Mouse (Mus musculus) heart, embryonic 14.5 days (tissue): Measurements from ENCODE around the gene Gps2. TPM values are rescaled to one million over a fixed set of nuclear protein-coding genes. Genes with fewer than 3 reads are reported as not detected.

Source experiments
- ATAC-seq: fragments of 200-750 bp; cut with Nextera tagmentation; 2 replicates; pipeline ENCODE4 v1.8.0; 2017; ENCODE audit warnings: low read depth, moderate TSS enrichment; ENCODE audit not compliant: insufficient number of reproducible peaks, insufficient read depth, low FRiP score
- H3K27ac ChIP-seq, 2 experiments: fragments of 200-500 bp in 1 of 2; fragments of 300-500 bp in 1 of 2; sonication (generic) in 1 of 2; replicated peaks in 1 of 2; 2 replicates each; pipeline ENCODE4 v1.5.1; 2012 to 2014; ENCODE audit warnings: low read depth in 2 of 2, low read length in 2 of 2, control low read depth in 1 of 2, mild to moderate bottlenecking in 1 of 2, mixed read lengths in 1 of 2; ENCODE audit not compliant: control insufficient read depth in 1 of 2, insufficient read depth in 1 of 2
- H3K27me3 ChIP-seq: fragments of 300-500 bp; sonication (generic); 2 replicates; pipeline ENCODE4 v1.6.1; 2014; ENCODE audit warnings: mild to moderate bottlenecking, low read length, control low read depth; ENCODE audit not compliant: control insufficient read depth, insufficient read depth
- H3K36me3 ChIP-seq: fragments of 300-500 bp; sonication (generic); 2 replicates; pipeline ENCODE4 v1.6.1; 2014; ENCODE audit warnings: mild to moderate bottlenecking, control low read depth, low read length, mixed read lengths; ENCODE audit not compliant: control insufficient read depth, insufficient read depth
- H3K4me1 ChIP-seq, 2 experiments: fragments of 200-500 bp in 1 of 2; fragments of 300-500 bp in 1 of 2; sonication (generic) in 1 of 2; 2 replicates each; pipeline ENCODE4 v1.6.1; 2012 to 2014; ENCODE audit warnings: low read length in 2 of 2, control low read depth in 1 of 2, mixed read lengths in 1 of 2; ENCODE audit not compliant: control insufficient read depth in 2 of 2, insufficient read depth in 2 of 2
- H3K4me2 ChIP-seq: fragments of 300-500 bp; sonication (generic); 2 replicates; pipeline ENCODE4 v1.6.1; 2014; ENCODE audit warnings: mild to moderate bottlenecking, low read length
- H3K4me3 ChIP-seq, 2 experiments: fragments of 200-500 bp in 1 of 2; fragments of 300-500 bp in 1 of 2; sonication (generic) in 1 of 2; 2 replicates each; pipeline ENCODE4 v1.5.1; 2012 to 2014; ENCODE audit warnings: low read length in 2 of 2, mild to moderate bottlenecking in 2 of 2, control low read depth in 1 of 2, low read depth in 1 of 2, moderate library complexity in 1 of 2; ENCODE audit not compliant: control insufficient read depth in 1 of 2, insufficient read depth in 1 of 2
- H3K9ac ChIP-seq: fragments of 300-500 bp; sonication (generic); 2 replicates; pipeline ENCODE4 v1.6.1; 2014; ENCODE audit warnings: mild to moderate bottlenecking, low read length
- H3K9me3 ChIP-seq: fragments of 300-500 bp; sonication (generic); 2 replicates; pipeline ENCODE4 v1.6.1; 2016; ENCODE audit warnings: low read length, control low read depth; ENCODE audit not compliant: control insufficient read depth
- WGBS: fragments of 180-500 bp; shearing (Covaris S2); extraction: QIAGEN DNeasy Blood & Tissue Kit; methylation state at CpG from one replicate; pipeline ENCODE4 v1.1.7; 2014; 5-methylcytosine and 5-hydroxymethylcytosine counted together
- microRNA-seq: library from miRNA; unstranded; fragments of <30 nt; microRNA quantifications from one replicate; pipeline ENCODE4, GENCODE M21; 2016
- polyA plus RNA-seq: library from polyadenylated mRNA; unstranded; fragments of >200 nt; fragmentation: Nextera tagmentation; extraction: Ambion mirVana; gene quantifications from 2 replicates; pipeline ENCODE4 v1.2.1, GENCODE M21; 2014

The Gps2 gene
- polyA plus RNA-seq, 1 experiment from 2014 or later = 45.2 TPM

DNA sequence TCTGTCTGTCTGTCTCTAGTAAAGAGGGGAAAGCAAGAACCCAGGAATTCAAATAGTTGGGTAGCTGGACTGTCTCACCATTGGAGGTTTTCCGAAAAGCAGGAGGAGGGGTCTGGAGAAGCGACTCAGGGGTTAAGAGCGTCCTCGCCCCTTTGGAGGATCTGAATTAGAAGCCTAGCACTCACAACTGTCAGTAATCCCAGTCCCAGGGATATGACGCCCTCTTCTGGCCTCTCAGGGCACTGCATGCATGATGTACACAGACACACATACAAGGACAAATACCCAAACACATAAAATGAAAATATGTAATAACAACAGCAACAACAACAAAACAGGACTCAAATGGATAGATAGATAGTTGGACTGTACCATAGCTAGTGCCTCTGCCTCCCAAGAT, 46.9 kb downstream of the Gps2 start:
- no peaks in the 10 kb centered on the region for H3K36me3 ChIP-seq
- no peak for ATAC-seq
- no peaks in the 10 kb centered on the region for H3K9me3 ChIP-seq
- H3K27ac ChIP-seq = no peak overlapping the region
- H3K27me3 ChIP-seq = peaks cover 49% of the 10 kb centered on the region
- peaks cover 0 to 4% of the 10 kb centered on the region in 2 experiments; a peak in 2 of 4 replicates for H3K4me1 ChIP-seq
- 21% methylated on average over 5 of the region's 5 CpGs for WGBS
- no peak overlapping the region for H3K4me3 ChIP-seq
- H3K4me2 ChIP-seq = no peak overlapping the region
- H3K9ac ChIP-seq = no peak overlapping the region

DNA sequence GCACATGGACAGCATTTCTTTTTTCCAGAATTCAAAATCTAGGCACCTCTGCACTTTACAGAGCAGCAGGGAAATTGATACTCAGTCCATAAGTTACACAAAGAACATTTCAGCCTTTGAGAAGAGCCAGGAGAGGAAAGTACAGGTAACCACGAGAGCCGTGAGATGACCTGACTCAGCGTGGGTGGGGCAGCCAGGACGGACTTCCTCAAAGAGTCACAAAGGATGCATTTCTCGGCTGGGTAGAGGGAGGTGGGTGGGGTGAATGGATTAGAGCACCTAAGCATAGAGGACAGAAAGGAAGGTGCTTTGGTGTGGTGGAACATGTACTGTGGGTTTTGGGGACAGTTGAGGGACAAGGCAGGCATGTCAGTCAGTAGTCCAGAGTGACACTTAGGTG, 48.2 kb downstream of the Gps2 start:
- Histone ChIP-seq H3K27me3 (peaks cover 61% of the 10 kb centered on the region), H3K4me1 (peaks cover 2 to 12% of the 10 kb centered on the region in 2 experiments; a peak in 3 of 4 replicates), H3K4me3 (no peak overlapping the region), H3K27ac (no peak overlapping the region), H3K9me3 (no peaks in the 10 kb centered on the region), H3K9ac (no peak overlapping the region), H3K36me3 (no peaks in the 10 kb centered on the region), H3K4me2 (no peak overlapping the region)
- no peak for ATAC-seq
- 38% methylated on average over 5 of the region's 5 CpGs for WGBS

DNA sequence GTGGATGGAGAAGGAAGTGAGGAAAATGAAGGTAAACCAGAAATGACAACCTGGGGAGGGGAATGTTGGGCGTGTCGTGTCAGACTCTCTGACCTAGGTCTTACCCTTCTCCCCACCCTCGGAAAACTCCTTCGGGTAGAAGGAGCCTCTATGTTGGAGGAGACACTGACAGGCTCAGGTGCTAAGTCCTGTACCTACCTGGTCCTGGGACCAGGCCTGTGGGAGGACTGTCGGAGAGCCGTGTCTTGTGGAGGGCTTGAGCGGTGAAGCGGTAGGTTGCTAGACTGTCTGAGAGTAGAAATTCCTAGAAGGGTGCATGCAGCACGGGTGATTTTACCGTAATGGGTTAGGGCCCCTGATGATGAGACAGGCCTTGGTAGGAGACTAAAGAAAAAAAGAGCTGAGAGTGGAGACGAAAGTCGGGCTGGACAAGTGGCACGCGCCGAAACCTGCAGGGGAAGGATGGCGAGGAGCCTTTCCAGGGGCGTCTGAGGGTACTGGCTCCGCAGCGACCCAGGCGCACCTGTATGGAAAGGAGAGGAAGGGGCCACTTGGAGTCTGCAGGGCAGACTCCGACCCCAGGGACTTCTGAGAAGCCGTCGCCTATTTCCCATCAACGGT, 51.1 kb downstream of the Gps2 start, which contains the start of gene Cldn7:
Gene Cldn7, plus strand, starts transcription at position 130 of the 621 bp plus-strand sequence.
- Histone ChIP-seq H3K27me3 (peaks cover 63% of the 10 kb centered on the region), H3K36me3 (peaks cover 18% of the 10 kb centered on the region), H3K9me3 (no peaks in the 10 kb centered on the region), H3K9ac (0 out of 2 replicates have a peak within 1 kb of the TSS, but pooled peaks have one; percentile 1), H3K4me1 (peaks cover 4 to 14% of the 10 kb centered on the region in 2 experiments; a peak in 3 of 4 replicates), H3K4me3 (peak within 1 kb of the TSS in 1 of 2 experiments; percentile 44; a peak in 2 of 4 replicates), H3K4me2 (peak within 1 kb of the TSS; percentile 84), H3K27ac (no peak within 1 kb of the TSS)
- no peak for ATAC-seq
- WGBS = 9% methylated on average over 24 of the region's 24 CpGs

DNA sequence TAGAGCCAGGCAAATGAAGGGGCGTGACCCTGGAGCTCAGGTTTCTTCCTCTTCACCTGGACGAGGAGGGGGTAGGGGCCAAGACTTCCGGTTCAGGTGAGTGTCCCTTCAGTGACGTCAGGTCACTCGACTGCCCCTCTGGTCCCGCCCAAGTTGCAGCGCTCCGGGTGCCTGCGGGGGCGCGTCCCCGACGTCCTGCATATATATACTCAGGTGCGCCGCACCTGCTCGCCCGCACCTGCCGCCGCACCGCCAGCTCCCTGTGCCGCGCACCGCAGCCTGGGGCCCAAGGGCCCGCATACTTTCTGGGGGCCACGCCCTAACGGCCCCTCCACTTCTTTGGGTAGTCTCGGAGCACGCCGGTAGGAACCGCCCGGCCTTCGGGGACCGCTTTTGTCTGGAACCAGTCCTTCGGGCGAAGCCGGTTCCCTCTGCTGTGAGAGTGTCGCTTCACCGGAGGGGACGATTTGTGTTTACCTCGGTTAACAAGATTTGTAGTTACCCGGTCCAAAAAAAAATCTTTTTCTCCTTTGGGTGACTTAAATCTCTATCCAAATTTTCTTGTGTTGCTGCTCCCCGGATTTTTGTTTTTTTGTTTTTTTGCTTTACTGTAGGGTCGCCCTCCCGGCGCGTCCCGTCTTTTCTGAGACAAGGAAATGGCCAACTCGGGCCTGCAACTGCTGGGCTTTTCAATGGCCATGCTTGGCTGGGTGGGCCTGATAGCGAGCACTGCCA, 51.8 kb downstream of the Gps2 start:
- peaks cover 25% of the 10 kb centered on the region for H3K36me3 ChIP-seq
- H3K9me3 ChIP-seq = no peaks in the 10 kb centered on the region
- H3K27ac ChIP-seq = no peak overlapping the region
- no peak for ATAC-seq
- H3K4me1 ChIP-seq = peaks cover 4 to 14% of the 10 kb centered on the region in 2 experiments; a peak in 3 of 4 replicates
- peaks cover 63% of the 10 kb centered on the region for H3K27me3 ChIP-seq
- peak overlapping the region in 1 of 2 experiments; percentile 44; a peak in 2 of 4 replicates for H3K4me3 ChIP-seq
- H3K9ac ChIP-seq = 0 out of 2 replicates have a peak overlapping the region, but pooled peaks have one; percentile 1
- peak overlapping the region; percentile 84 for H3K4me2 ChIP-seq
- 4% methylated on average over 46 of the region's 49 CpGs for WGBS

Small RNAs within 50 kb of the gene (microRNA-seq; reads per million reads assigned to microRNA genes)
- gene Mir6924 = not detected

Other genes with a start within 250 kb of the Gps2 start
- 12.1 and 14.4 TPM in 2 replicates for gene Cd68, start 247.7 kb upstream of the Gps2 start, polyA plus RNA-seq
- gene Eif4a1, start 241.5 kb upstream of the Gps2 start, polyA plus RNA-seq = 313 and 403 TPM in 2 replicates
- 43.2 and 59.4 TPM in 2 replicates for gene Senp3, start 231.8 kb upstream of the Gps2 start, polyA plus RNA-seq
- gene Tnfsf13, start 228.1 kb upstream of the Gps2 start, polyA plus RNA-seq = 0.24 and 0.63 TPM in 2 replicates
- 7.7 and 10.3 TPM in 2 replicates for gene Tnfsf12, start 218.0 kb upstream of the Gps2 start, polyA plus RNA-seq
- 2.5 and 6.8 TPM in 2 replicates for gene Tnfsfm13, start 217.8 kb upstream of the Gps2 start, polyA plus RNA-seq
- 19.9 and 20.1 TPM in 2 replicates for gene Polr2a, start 155.3 kb upstream of the Gps2 start, polyA plus RNA-seq
- gene Slc35g3, start 151.9 kb upstream of the Gps2 start, polyA plus RNA-seq = 0.13 TPM in 1 of 2 replicates, not detected in the other
- gene Zbtb4, start 148.0 kb upstream of the Gps2 start, polyA plus RNA-seq = 3.7 TPM in 2 replicates
- gene Chrnb1, start 117.9 kb upstream of the Gps2 start, polyA plus RNA-seq = 5.5 and 5.8 TPM in 2 replicates
- 2.0 and 2.1 TPM in 2 replicates for gene Fgf11, start 112.0 kb upstream of the Gps2 start, polyA plus RNA-seq
- gene Tmem102, start 108.3 kb upstream of the Gps2 start, polyA plus RNA-seq = 1.7 and 1.8 TPM in 2 replicates
- not detected in 2 replicates for gene Gm39566, start 98.6 kb upstream of the Gps2 start, polyA plus RNA-seq
- gene Spem2, start 95.4 kb upstream of the Gps2 start, polyA plus RNA-seq = not detected in 2 replicates
- gene Spem1, start 91.7 kb upstream of the Gps2 start, polyA plus RNA-seq = not detected in 2 replicates
- gene Nlgn2, start 76.1 kb upstream of the Gps2 start, polyA plus RNA-seq = 2.4 and 2.6 TPM in 2 replicates
- 340 and 379 TPM in 2 replicates for gene Tmem256, start 75.4 kb upstream of the Gps2 start, polyA plus RNA-seq
- 66.5 and 75.8 TPM in 2 replicates for gene Plscr3, start 67.5 kb upstream of the Gps2 start, polyA plus RNA-seq
- 0.15 TPM in 1 of 2 replicates, not detected in the other for gene Tnk1, start 55.2 kb upstream of the Gps2 start, polyA plus RNA-seq
- gene Tmem95, start 35.9 kb upstream of the Gps2 start, polyA plus RNA-seq = not detected in 2 replicates
- 2.6 and 2.8 TPM in 2 replicates for gene Kctd11, start 32.5 kb upstream of the Gps2 start, polyA plus RNA-seq
- gene Acap1, start 18.3 kb upstream of the Gps2 start, polyA plus RNA-seq = 3.6 and 3.8 TPM in 2 replicates
- gene 2810408A11Rik, start 12.9 kb upstream of the Gps2 start, polyA plus RNA-seq = 4.5 and 5.1 TPM in 2 replicates
- 7.5 and 11.1 TPM in 2 replicates for gene Neurl4, start 12.8 kb upstream of the Gps2 start, polyA plus RNA-seq
- gene Eif5a, start 8.1 kb downstream of the Gps2 start, polyA plus RNA-seq = 1,047 and 1,081 TPM in 2 replicates
- gene Ybx2, start 21.9 kb downstream of the Gps2 start, polyA plus RNA-seq = 6.6 and 7.3 TPM in 2 replicates
- 27.6 and 28.5 TPM in 2 replicates for gene Slc2a4, start 34.3 kb downstream of the Gps2 start, polyA plus RNA-seq
- 1.2 and 2.4 TPM in 2 replicates for gene Cldn7, start 50.9 kb downstream of the Gps2 start, polyA plus RNA-seq
- 22.3 and 26.0 TPM in 2 replicates for gene Ctdnep1, start 67.3 kb downstream of the Gps2 start, polyA plus RNA-seq
- 107 and 114 TPM in 2 replicates for gene Elp5, start 68.6 kb downstream of the Gps2 start, polyA plus RNA-seq
- 454 and 540 TPM in 2 replicates for gene Gabarap, start 77.3 kb downstream of the Gps2 start, polyA plus RNA-seq
- gene Phf23, start 81.9 kb downstream of the Gps2 start, polyA plus RNA-seq = 22.2 and 27.5 TPM in 2 replicates
- gene Dvl2, start 86.7 kb downstream of the Gps2 start, polyA plus RNA-seq = 15.0 and 16.6 TPM in 2 replicates
- 185 and 198 TPM in 2 replicates for gene Acadvl, start 101.5 kb downstream of the Gps2 start, polyA plus RNA-seq
- gene Dlg4, start 103.1 kb downstream of the Gps2 start, polyA plus RNA-seq = 3.4 and 6.0 TPM in 2 replicates
- not detected in 2 replicates for gene Asgr1, start 140.2 kb downstream of the Gps2 start, polyA plus RNA-seq
- gene Asgr2, start 178.8 kb downstream of the Gps2 start, polyA plus RNA-seq = not detected in 2 replicates
- 0.16 and 0.20 TPM in 2 replicates for gene Mgl2, start 216.4 kb downstream of the Gps2 start, polyA plus RNA-seq
- 0.36 TPM in 2 replicates for gene Clec10a, start 242.3 kb downstream of the Gps2 start, polyA plus RNA-seq